Mouse (Mus musculus) embryonic facial prominence, embryonic 10.5 days (tissue): ENCODE measurements around the gene Ifna15. TPM values are rescaled to one million over a fixed set of nuclear protein-coding genes. Genes with fewer than 3 reads are reported as not detected.
"Not testable (repeated sequence)": the region's sequence is repeated elsewhere in the genome, so short reads cannot be mapped to it uniquely, and the experiment has no call there.

ENCODE experiments used
- DNase-seq: peaks from one replicate; pipeline ENCODE4 v3.0.0-alpha.2; 2017; ENCODE audit warnings: low spot score
- H3K27ac ChIP-seq: fragments of 300-500 bp; sonication (generic); replicated peaks from 2 replicates; pipeline ENCODE4 v1.5.1; 2016; ENCODE audit warnings: mild to moderate bottlenecking
- H3K27me3 ChIP-seq: fragments of 300-500 bp; sonication (generic); replicated peaks from 2 replicates; pipeline ENCODE4 v1.6.1; 2016; ENCODE audit warnings: low read depth, mild to moderate bottlenecking; ENCODE audit not compliant: poor library complexity, severe bottlenecking
- H3K36me3 ChIP-seq: fragments of 300-500 bp; sonication (generic); replicated peaks from 2 replicates; pipeline ENCODE4 v1.6.1; 2016; ENCODE audit warnings: mild to moderate bottlenecking, moderate library complexity
- H3K4me1 ChIP-seq: fragments of 300-500 bp; sonication (generic); 2 replicates; pipeline ENCODE4 v1.6.1; 2016
- H3K4me3 ChIP-seq: fragments of 300-500 bp; sonication (generic); 2 replicates; pipeline ENCODE4 v1.5.1; 2016; ENCODE audit warnings: mild to moderate bottlenecking, moderate library complexity
- H3K9me3 ChIP-seq: fragments of 300-500 bp; sonication (generic); 2 replicates; pipeline ENCODE4 v1.6.1; 2016; ENCODE audit warnings: mild to moderate bottlenecking
- WGBS: fragments of 180-500 bp; shearing (Covaris S2); methylation state at CpG from one replicate; pipeline ENCODE4 v1.1.7; 2016; 5-methylcytosine and 5-hydroxymethylcytosine counted together
- polyA plus RNA-seq: library from polyadenylated mRNA; unstranded; fragments of >200 nt; fragmentation: Nextera tagmentation; extraction: Ambion mirVana; gene quantifications from 2 replicates; pipeline ENCODE4 v1.2.1, GENCODE M21; 2016

Ifna15 gene
- not detected in 2 replicates for polyA plus RNA-seq

GRCm38 (mm10) chr4:88558145-88558544, at the start of gene Ifna15:
TSS of gene Ifna15 (minus strand) at chr4:88558245.
- not testable (repeated sequence) for H3K4me3 ChIP-seq, H3K9me3 ChIP-seq, H3K27ac ChIP-seq, DNase-seq, H3K27me3 ChIP-seq, H3K4me1 ChIP-seq, H3K36me3 ChIP-seq

- no peak for DNase-seq
- no peaks in the 10 kb centered on the region for H3K4me1 ChIP-seq
- no peak within 1 kb of the TSS for H3K4me3 ChIP-seq
- H3K27me3 ChIP-seq = no peaks in the 10 kb centered on the region
- no peak within 1 kb of the TSS for H3K27ac ChIP-seq
- no peaks in the 10 kb centered on the region for H3K9me3 ChIP-seq
- H3K36me3 ChIP-seq = no peaks in the 10 kb centered on the region
These were observed 45.2 kb upstream of the Ifna15 start, which contains the start of gene Ifna12 for GRCm38 (mm10) chr4:88603276-88603675. TSS of gene Ifna12 (minus strand) at chr4:88603376.

GRCm38 (mm10) chr4:88592285-88592684, 34.2 kb upstream of the Ifna15 start, which contains the start of gene Ifna9:
TSS of gene Ifna9 (minus strand) at chr4:88592385.
- no peak within 1 kb of the TSS for H3K27ac ChIP-seq
- H3K4me3 ChIP-seq = no peak within 1 kb of the TSS
- 86% methylated on average over 1 of the region's 1 CpGs for WGBS
- no peak for DNase-seq
- no peaks in the 10 kb centered on the region for H3K27me3 ChIP-seq
- H3K4me1 ChIP-seq = no peaks in the 10 kb centered on the region
- H3K9me3 ChIP-seq = no peaks in the 10 kb centered on the region
- H3K36me3 ChIP-seq = no peaks in the 10 kb centered on the region

- no peak within 1 kb of the TSS for H3K4me3 ChIP-seq
- H3K9me3 ChIP-seq = no peaks in the 10 kb centered on the region
- no peak within 1 kb of the TSS for H3K27ac ChIP-seq
- DNase-seq = no peak
- no peaks in the 10 kb centered on the region for H3K4me1 ChIP-seq
- WGBS = 72% methylated on average over 1 of the region's 1 CpGs
- no peaks in the 10 kb centered on the region for H3K27me3 ChIP-seq
- no peaks in the 10 kb centered on the region for H3K36me3 ChIP-seq
These were observed 13.7 kb upstream of the Ifna15 start, which contains the start of gene Ifna14 for GRCm38 (mm10) chr4:88571698-88572097. TSS of gene Ifna14 (minus strand) at chr4:88571798.

GRCm38 (mm10) chr4:88561791-88562190, 3.7 kb upstream of the Ifna15 start:
- Histone ChIP-seq H3K27me3 (no peaks in the 10 kb centered on the region), H3K4me3 (no peak overlapping the region), H3K36me3 (no peaks in the 10 kb centered on the region), H3K27ac (no peak overlapping the region), H3K4me1 (no peaks in the 10 kb centered on the region), H3K9me3 (no peaks in the 10 kb centered on the region)
- DNase-seq = no peak
- 94% methylated on average over 1 of the region's 1 CpGs for WGBS

GRCm38 (mm10) chr4:88550161-88550945, 7.7 kb downstream of the Ifna15 start:
- Histone ChIP-seq H3K4me3 (peak overlapping the region; percentile 41), H3K27me3 (no peaks in the 10 kb centered on the region), H3K4me1 (0 out of 2 replicates have a peak, but pooled peaks cover 4% of the 10 kb centered on the region), H3K9me3 (no peaks in the 10 kb centered on the region), H3K36me3 (no peaks in the 10 kb centered on the region), H3K27ac (no peak overlapping the region)
- DNase-seq = peak; percentile 79
- WGBS = 33% methylated on average over 22 of the region's 22 CpGs

- no peaks in the 10 kb centered on the region for H3K36me3 ChIP-seq
- H3K27ac ChIP-seq = no peak overlapping the region
- DNase-seq = no peak
- H3K9me3 ChIP-seq = no peaks in the 10 kb centered on the region
- no peaks in the 10 kb centered on the region for H3K27me3 ChIP-seq
- WGBS = 85% methylated on average over 1 of the region's 1 CpGs
- 0 out of 2 replicates have a peak, but pooled peaks cover 4% of the 10 kb centered on the region for H3K4me1 ChIP-seq
- H3K4me3 ChIP-seq = no peak overlapping the region
These were observed 10.1 kb downstream of the Ifna15 start for GRCm38 (mm10) chr4:88547986-88548385.

- DNase-seq = no peak
- Histone ChIP-seq H3K9me3 (no peaks in the 10 kb centered on the region), H3K4me3 (no peak overlapping the region), H3K36me3 (no peaks in the 10 kb centered on the region), H3K27ac (no peak overlapping the region), H3K4me1 (no peaks in the 10 kb centered on the region), H3K27me3 (no peaks in the 10 kb centered on the region)
- WGBS = 55% methylated on average over 2 of the region's 2 CpGs
These were observed 14.3 kb downstream of the Ifna15 start for GRCm38 (mm10) chr4:88543649-88544234.

GRCm38 (mm10) chr4:88537328-88537727, 20.7 kb downstream of the Ifna15 start:
- no peak for DNase-seq
- Histone ChIP-seq H3K4me1 (no peaks in the 10 kb centered on the region), H3K4me3 (no peak overlapping the region), H3K27ac (no peak overlapping the region), H3K36me3 (no peaks in the 10 kb centered on the region), H3K27me3 (no peaks in the 10 kb centered on the region), H3K9me3 (no peaks in the 10 kb centered on the region)
- 80% methylated on average over 12 of the region's 12 CpGs for WGBS

- no peak for DNase-seq
- no peak overlapping the region for H3K27ac ChIP-seq
- WGBS = 91% methylated on average over 7 of the region's 7 CpGs
- H3K27me3 ChIP-seq = no peaks in the 10 kb centered on the region
- H3K4me1 ChIP-seq = no peaks in the 10 kb centered on the region
- H3K9me3 ChIP-seq = no peaks in the 10 kb centered on the region
- H3K4me3 ChIP-seq = no peak overlapping the region
- no peaks in the 10 kb centered on the region for H3K36me3 ChIP-seq
These were observed 21.4 kb downstream of the Ifna15 start for GRCm38 (mm10) chr4:88536640-88537039.

GRCm38 (mm10) chr4:88535742-88536141, 22.3 kb downstream of the Ifna15 start:
- no peaks in the 10 kb centered on the region for H3K9me3 ChIP-seq
- H3K4me3 ChIP-seq = no peak overlapping the region
- no peak overlapping the region for H3K27ac ChIP-seq
- H3K27me3 ChIP-seq = no peaks in the 10 kb centered on the region
- no peaks in the 10 kb centered on the region for H3K4me1 ChIP-seq
- H3K36me3 ChIP-seq = no peaks in the 10 kb centered on the region
- no peak for DNase-seq
- 83% methylated on average over 1 of the region's 1 CpGs for WGBS

- no peaks in the 10 kb centered on the region for H3K36me3 ChIP-seq
- no peaks in the 10 kb centered on the region for H3K27me3 ChIP-seq
- 93% methylated on average over 1 of the region's 1 CpGs for WGBS
- H3K9me3 ChIP-seq = no peaks in the 10 kb centered on the region
- H3K27ac ChIP-seq = no peak overlapping the region
- H3K4me3 ChIP-seq = no peak overlapping the region
- no peak for DNase-seq
- H3K4me1 ChIP-seq = no peaks in the 10 kb centered on the region
These were observed 23.1 kb downstream of the Ifna15 start for GRCm38 (mm10) chr4:88534903-88535302.

GRCm38 (mm10) chr4:88533499-88533898, 24.5 kb downstream of the Ifna15 start:
- H3K27me3 ChIP-seq = no peaks in the 10 kb centered on the region

More at GRCm38 (mm10) chr4:88533499-88533898, 24.5 kb downstream of the Ifna15 start:
- H3K36me3 ChIP-seq = no peaks in the 10 kb centered on the region
- no peaks in the 10 kb centered on the region for H3K9me3 ChIP-seq
- no peaks in the 10 kb centered on the region for H3K4me1 ChIP-seq
- no peak overlapping the region for H3K27ac ChIP-seq
- WGBS = 86% methylated on average over 2 of the region's 2 CpGs
- H3K4me3 ChIP-seq = no peak overlapping the region
- DNase-seq = no peak
